Mouse (Mus musculus): ENCODE data around the gene Krba1. TPM values are rescaled to one million over a fixed set of nuclear protein-coding genes. Genes with fewer than 3 reads are reported as not detected.

The Krba1 gene
- total RNA-seq, 2 experiments from 2014 or later = 19.2 to 20.2 TPM

DNA sequence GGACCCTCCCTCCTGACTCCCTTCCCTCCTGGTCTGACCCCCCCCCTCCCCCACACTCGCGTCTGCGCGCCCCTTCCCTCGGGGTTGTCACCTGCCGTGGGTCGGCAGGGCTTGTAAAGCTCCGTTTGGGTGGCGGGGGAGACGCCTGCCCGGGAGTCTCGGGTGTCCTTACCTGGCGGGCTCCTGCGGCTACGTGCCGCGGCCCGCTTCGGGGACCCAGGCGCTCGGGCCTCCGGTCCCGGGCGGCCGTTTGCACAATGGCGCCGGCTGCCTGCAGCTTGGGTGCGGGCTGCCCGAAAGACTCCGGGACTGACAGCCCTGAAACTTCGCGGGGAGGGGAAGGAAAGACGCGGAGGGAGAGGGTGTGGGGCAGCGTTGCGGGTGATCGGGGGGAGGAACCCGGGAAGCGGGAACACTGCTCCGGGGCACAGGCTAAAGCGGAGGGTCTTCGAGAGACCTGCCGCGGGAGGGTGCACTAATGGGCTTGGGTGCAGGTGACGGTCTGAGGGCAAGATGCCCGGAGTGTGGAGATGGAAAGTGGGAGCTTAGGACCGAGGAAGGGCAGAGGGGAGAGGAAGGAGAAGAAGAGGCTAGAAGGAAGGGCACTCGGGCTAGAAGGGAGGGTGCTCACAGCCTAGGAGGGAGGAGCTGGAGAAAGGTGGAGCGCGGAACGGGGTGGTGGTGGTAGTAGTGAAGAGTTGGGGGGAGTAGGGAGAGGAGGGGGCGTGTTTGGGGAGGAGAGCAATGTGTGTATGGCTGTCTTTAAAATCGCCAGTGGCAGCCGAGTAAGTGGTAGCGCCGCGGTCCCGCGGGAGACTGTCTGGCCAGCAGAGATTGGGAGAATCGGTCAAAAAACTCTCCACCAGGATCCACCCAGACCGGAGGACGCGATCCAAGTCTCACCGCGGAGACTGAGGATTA lies 50.1 kb downstream of the Krba1 start, which contains the start of gene Zfp467:
Gene Zfp467 (minus strand): TSS at position 645 of the 921 bp plus-strand sequence.
- intact Hi-C loops (cut with DNase I) = no loop called here
- peak; percentile 34 for DNase-seq (ENCODE audit: low spot score)

DNA sequence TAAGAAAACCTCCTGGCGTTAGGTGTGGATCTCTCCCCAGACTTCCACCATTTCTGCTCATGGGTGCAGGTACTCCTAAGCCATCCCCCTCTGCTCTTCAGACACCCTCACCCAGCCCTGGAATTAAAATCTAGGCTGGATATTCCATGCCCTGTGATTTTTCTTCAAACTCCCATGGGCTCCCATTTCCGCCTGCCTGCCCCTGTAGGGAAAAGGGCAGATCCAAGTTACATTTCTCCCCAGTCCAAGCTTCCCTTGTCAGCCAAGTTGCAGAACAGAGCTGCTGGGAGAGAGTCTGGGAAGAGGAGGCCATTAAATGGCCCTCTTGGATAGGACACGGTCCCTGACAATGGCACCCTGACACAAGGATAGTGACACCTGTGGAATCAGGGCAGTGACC lies 50.9 kb downstream of the Krba1 start:
- intact Hi-C loops (cut with DNase I) = no loop called here
- DNase-seq (ENCODE audit: low spot score) = no peak

DNA sequence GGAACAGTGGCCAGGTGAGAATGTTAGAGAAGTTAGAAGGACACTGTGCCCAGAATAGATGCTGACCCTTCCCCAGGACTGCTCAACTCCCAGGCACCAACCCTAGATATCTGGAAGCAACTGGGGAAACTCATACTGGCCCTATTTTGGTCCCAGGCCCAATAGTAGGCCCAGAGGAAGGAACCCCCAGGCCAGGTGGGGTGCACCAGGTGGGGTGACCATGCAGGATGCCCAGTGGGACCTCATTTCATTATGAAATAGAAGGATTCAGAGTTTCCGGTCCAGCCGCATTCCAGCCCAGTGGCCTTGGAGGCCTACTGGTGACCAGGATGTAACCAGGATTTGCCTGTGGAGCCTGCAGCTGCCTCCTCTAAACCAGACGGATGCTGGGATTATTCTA lies 51.5 kb downstream of the Krba1 start:
- DNase-seq (ENCODE audit: low spot score) = no peak
- intact Hi-C loops (cut with DNase I) = no loop called here

DNA sequence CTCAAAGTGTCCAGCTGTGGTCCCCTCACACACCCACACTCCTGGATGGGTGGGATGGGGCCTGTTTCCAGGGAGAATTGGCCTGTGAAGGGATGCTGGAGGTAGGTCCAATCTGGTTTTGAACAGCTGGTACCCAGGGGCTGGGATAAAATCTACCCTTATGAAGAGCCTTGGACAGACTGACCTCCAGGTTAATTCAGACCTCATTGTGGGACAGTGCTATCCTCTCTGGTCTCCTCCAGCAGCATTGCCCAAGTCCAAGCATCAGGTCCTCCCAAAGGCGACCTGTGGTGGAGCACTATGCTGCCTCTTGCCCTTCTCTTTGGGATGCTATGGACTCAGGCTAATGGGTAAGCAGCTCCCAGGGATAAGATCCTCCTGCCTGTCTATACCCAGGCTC lies 52.5 kb downstream of the Krba1 start, which contains the start of gene Sspo:
Gene Sspo (plus strand): TSS at position 301 of the 400 bp plus-strand sequence.
- intact Hi-C loops (cut with DNase I) = no loop called here
- no peak for DNase-seq (ENCODE audit: low spot score)

DNA sequence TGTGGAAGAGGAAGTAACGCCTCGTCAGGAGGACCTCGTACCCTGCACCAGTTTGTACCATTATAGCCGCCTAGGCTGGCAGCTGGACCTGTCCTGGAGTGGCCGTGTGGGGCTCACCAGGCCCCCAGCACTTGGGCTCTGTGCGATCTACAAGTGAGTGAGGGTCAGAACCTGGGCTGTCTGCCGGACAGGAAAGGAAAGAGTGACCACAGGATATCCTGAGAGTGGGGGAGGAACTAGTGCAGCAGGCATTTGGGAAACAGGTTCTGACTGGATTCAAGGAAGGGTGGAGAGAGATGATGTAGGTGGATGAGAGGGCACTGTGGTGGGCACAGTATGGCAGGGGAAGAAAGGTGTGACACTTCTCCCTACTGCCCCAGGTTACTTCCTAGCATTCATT lies 53.1 kb downstream of the Krba1 start:
- no peak for DNase-seq (ENCODE audit: low spot score)
- intact Hi-C loops (cut with DNase I) = no loop called here

DNA sequence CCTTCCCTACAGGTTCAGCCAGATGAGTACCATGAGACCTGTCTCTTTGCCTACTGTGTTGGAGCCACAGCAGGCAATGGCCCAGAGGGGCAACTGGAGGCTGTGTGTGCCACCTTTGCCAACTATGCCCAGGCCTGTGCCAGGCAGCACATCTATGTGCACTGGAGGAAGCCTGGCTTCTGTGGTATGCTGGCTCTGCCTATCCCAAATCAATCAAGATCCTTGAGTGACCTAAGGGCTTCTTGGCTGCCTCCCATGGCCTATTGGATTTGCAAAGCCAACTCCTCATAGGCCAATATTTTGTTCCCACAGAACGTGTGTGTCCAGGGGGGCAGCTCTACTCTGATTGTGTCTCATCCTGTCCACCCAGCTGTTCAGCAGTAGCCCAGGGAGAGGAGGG lies 56.8 kb downstream of the Krba1 start:
- intact Hi-C loops (cut with DNase I) = no loop called here
- DNase-seq (ENCODE audit: low spot score) = no peak

DNA sequence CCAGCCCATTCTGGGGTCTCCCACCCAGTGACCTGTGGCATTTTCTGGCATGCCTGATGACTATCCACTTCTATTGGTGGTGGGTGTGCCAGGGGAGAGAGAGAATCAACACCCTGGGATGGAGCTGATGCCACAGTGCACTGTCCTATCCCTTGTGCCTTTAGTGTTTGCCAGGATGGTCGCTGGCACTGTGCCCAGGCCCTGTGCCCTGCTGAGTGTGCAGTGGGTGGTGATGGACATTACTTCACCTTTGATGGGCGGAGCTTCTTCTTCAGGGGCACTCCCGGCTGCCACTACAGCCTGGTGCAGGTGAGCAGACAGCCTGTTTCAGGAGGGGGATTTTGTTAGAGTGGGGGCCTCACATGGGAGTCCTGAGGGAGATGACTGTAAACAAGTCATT lies 57.4 kb downstream of the Krba1 start:
- DNase-seq (ENCODE audit: low spot score) = no peak
- intact Hi-C loops (cut with DNase I) = no loop called here

DNA sequence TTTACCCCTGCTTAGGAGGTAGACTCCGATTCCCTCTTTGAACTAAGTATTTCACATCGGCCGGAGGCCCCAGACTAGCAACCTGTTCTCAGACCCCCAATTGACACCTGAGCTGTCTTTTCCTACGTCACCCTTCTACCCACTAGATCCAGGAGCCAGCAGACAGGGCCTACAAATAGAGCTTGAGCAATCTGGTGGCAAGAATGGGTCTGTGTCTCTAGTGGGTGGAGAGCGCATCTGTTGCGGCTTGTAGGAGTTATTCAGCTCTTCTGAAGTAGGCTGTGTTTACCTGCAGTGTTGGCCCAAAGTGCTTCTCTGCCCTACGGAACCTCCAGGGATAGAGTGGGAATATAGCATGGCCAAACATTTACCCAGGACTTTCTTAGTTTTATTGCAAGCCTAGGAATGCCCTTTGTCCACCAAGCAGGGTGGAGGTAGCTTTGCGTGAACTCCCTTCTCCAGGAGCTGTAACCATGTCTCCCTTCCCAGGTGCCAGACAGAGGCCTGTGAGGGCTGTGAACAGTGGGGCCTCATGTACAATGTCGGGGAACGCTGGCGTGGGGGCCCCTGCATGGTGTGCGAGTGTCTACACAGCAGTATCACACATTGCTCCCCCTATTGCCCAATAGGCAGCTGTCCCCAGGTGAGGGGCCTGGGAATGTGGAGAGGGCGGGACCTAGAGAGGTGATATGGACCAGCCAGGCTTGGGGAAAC lies 69.7 kb downstream of the Krba1 start:
- intact Hi-C loops (cut with DNase I) = no loop called here
- DNase-seq (ENCODE audit: low spot score) = no peak

DNA sequence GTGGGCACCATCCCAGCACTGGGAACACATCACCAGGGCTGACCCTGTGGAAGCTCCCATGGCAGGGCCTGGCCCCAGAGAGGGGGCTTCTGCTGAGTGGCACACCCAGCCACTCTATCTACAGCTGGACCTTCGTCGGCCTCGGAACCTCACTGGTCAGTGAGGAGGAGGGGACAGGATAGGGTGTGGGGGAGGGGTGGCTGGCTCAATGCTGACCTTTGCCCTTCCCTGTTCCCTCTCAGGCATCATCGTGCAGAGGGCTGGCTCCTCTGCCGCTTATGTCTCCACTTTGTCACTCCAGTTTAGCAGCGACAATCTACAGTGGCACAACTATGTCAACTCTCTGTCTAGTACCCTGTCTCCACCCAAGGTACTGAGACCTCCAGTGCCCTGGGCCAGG lies 71.3 kb downstream of the Krba1 start:
- intact Hi-C loops (cut with DNase I) = no loop called here
- no peak for DNase-seq (ENCODE audit: low spot score)

DNA sequence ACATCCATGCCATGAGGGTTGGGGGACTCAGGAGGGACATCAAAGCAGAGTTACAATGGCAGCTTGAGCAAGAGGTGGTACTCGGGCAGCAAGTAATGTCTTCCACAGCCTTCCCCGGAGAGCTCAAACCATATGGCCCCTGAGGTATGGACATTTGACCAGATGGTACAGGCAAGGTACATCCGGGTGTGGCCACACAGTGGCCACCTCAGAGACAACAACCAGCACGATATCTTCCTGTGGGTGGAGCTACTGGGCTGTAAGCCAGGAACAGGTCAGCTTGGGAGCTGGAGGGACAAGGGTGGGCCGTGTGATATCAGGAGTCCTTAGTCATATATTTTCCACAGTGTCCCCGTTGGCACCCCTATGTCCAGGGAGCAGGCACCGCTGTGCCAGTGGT lies 72.1 kb downstream of the Krba1 start:
- intact Hi-C loops (cut with DNase I) = no loop called here
- DNase-seq (ENCODE audit: low spot score) = no peak

Small RNAs within 50 kb of the gene (microRNA-seq; reads per million reads assigned to microRNA genes)
- not detected for gene Gm24325

Other genes with a start within 250 kb of the Krba1 start
- 10 to 100 TPM; 11.7 to 12.4 TPM for gene Zfp467, start 50.2 kb downstream of the Krba1 start, total RNA-seq (2021)
- gene Sspo, start 52.6 kb downstream of the Krba1 start, total RNA-seq (2021) = under 1 TPM; 0.14 to 0.55 TPM
- 10 to 100 TPM; 19.3 to 22.2 TPM for gene Atp6v0e2, start 142.0 kb downstream of the Krba1 start, total RNA-seq (2021)
- gene Lrrc61, start 159.2 kb downstream of the Krba1 start, total RNA-seq (2021) = 10 to 100 TPM; 15.5 to 16.5 TPM
- 10 to 100 TPM; 73.6 to 91.2 TPM for gene Rarres2, start 177.2 kb downstream of the Krba1 start, total RNA-seq (2021)
- not detected for gene Gm45021, start 194.0 kb downstream of the Krba1 start, total RNA-seq (2021)
- 10 to 100 TPM; 31.0 to 31.8 TPM for gene Repin1, start 198.3 kb downstream of the Krba1 start, total RNA-seq (2021)
- 1 to 10 TPM; 1.0 to 2.2 TPM for gene Gm44965, start 198.4 kb downstream of the Krba1 start, total RNA-seq (2021)
- gene Zfp775, start 206.5 kb downstream of the Krba1 start, total RNA-seq (2021) = 10 to 100 TPM; 10.9 to 11.2 TPM
- gene AI854703, start 231.2 kb downstream of the Krba1 start, total RNA-seq (2021) = under 1 TPM; 0.14 to 0.23 TPM

All from heart, postnatal 25 days (tissue).